Mouse (Mus musculus): ENCODE results near the gene Gata1.

- TF ChIP-seq GATA1 (IDR thresholded peaks at IDR 0.05; ENCODE audit: low read depth, low read length), result peak; percentile 90
- no peak for TF ChIP-seq SIN3A (IDR thresholded peaks at IDR 0.05; ENCODE audit: low read length)
Measured at GRCm38 (mm10) chrX:7963829-7964626, 13.8 kb downstream of the Gata1 start.

All from MEL (cell line).